ENCODE assay signal across 18 mouse cellular contexts in genomic region chr9:32246123-32246716, GRCm38 (mm10).
DNase-seq lines count a peak whose midpoint lies in the region; ATAC-seq and TF ChIP-seq lines count a peak whose summit lies in the region.
"Had no signal": no experiment of that assay in that cellular context is flagged by ENCODE, and none has a peak within 500 bp of the region (broad histone marks: within the 10 kb centered on the region; RNA-seq: fewer than 3 reads in every experiment).

No protein-coding gene starts in this region.

- peaks cover 36% of the 10 kb centered on the region for H3K36me3 ChIP-seq in hindbrain, embryonic 13.5 days
- peaks cover 45% of the 10 kb centered on the region for H3K36me3 ChIP-seq in hindbrain, embryonic 10.5 days
- H3K36me3 ChIP-seq in MEL (ENCODE audit: control insufficient read depth in 1 of 2, insufficient read depth in 2 of 2, low read length in 2 of 2), result peaks cover 0 to 35% of the 10 kb centered on the region in 2 experiments; a peak in 2 of 4 replicates
- H3K36me3 ChIP-seq in midbrain, embryonic 15.5 days (replicated peaks), result no peaks in the 10 kb centered on the region; the same call in 1 of the 2 replicates
- H3K36me3 ChIP-seq in stomach, postnatal 0 days (ENCODE audit: control insufficient read depth, insufficient read depth, low read length), result peaks cover 17% of the 10 kb centered on the region; the same call in 1 of the 2 replicates

- no peaks in the 10 kb centered on the region for H3K27me3 ChIP-seq in hindbrain, embryonic 13.5 days
- no peaks in the 10 kb centered on the region for H3K27me3 ChIP-seq in hindbrain, embryonic 10.5 days (ENCODE audit: insufficient read depth, poor library complexity, severe bottlenecking)
- no peaks in the 10 kb centered on the region for H3K27me3 ChIP-seq in MEL (ENCODE audit: control insufficient read depth in 1 of 2, insufficient read depth in 2 of 2, low read length in 2 of 2)
- H3K27me3 ChIP-seq in midbrain, embryonic 15.5 days (replicated peaks), result no peaks in the 10 kb centered on the region
- H3K27me3 ChIP-seq in stomach, postnatal 0 days (ENCODE audit: control insufficient read depth, insufficient read depth, low read length), result no peaks in the 10 kb centered on the region

- no peak overlapping the region for H3K9ac ChIP-seq in hindbrain, embryonic 13.5 days
- H3K9ac ChIP-seq in MEL (ENCODE audit: control insufficient read depth, low read depth, low read length, poor library complexity, severe bottlenecking), result no peak overlapping the region
- no peak overlapping the region for H3K9ac ChIP-seq in midbrain, embryonic 15.5 days
- H3K9ac ChIP-seq in stomach, postnatal 0 days (ENCODE audit: low read length), result no peak overlapping the region
- H3K9ac ChIP-seq: lung, embryonic 14.5 days had no signal

- peak; percentile 68; the same call in 1 of the 2 replicates for ATAC-seq in hindbrain, embryonic 13.5 days (ENCODE audit: low FRiP score)
- 0 out of 2 replicates have a peak, but pooled peaks have one; percentile 33 for ATAC-seq in midbrain, embryonic 15.5 days (replicated peaks)
- ATAC-seq in stomach, postnatal 0 days (ENCODE audit: low FRiP score, low TSS enrichment), result no peak
- ATAC-seq: intestine, embryonic 16.5 days had no signal

- peaks cover 12% of the 10 kb centered on the region for H3K4me1 ChIP-seq in hindbrain, embryonic 13.5 days (replicated peaks)
- H3K4me1 ChIP-seq in hindbrain, embryonic 10.5 days (replicated peaks), result no peaks in the 10 kb centered on the region
- H3K4me1 ChIP-seq in MEL (ENCODE audit: control insufficient read depth in 1 of 2, insufficient read depth in 2 of 2, low read length in 2 of 2), result peaks cover 19 to 32% of the 10 kb centered on the region in 2 experiments
- peaks cover 10% of the 10 kb centered on the region; the same call in 1 of the 2 replicates for H3K4me1 ChIP-seq in midbrain, embryonic 15.5 days
- H3K4me1 ChIP-seq in stomach, postnatal 0 days (replicated peaks; ENCODE audit: control insufficient read depth, insufficient read depth), result no peaks in the 10 kb centered on the region
- H3K4me1 ChIP-seq: heart, embryonic 10.5 days had no signal

- DNase-seq in hindbrain, embryonic 10.5 days (ENCODE audit: low spot score), result no peak
- peak; percentile 37 for DNase-seq in MEL (ENCODE audit: low read depth, low spot score)
- DNase-seq in Muller cell, postnatal 12 days (ENCODE audit: inconsistent ontology term), result peak; percentile 22
- DNase-seq in stomach, postnatal 0 days (ENCODE audit: low spot score), result no peak
- DNase-seq in urinary bladder, postnatal 14 days (ENCODE audit: low spot score), result no peak
- DNase-seq: gastrocnemius, postnatal 36 days; heart, postnatal 36 days; layer of hippocampus, postnatal 36 days; lung, embryonic 14.5 days; spleen, adult 18-20 months; thymus, adult 2 months had no signal

- no peak overlapping the region for H3K4me2 ChIP-seq in hindbrain, embryonic 13.5 days
- H3K4me2 ChIP-seq in midbrain, embryonic 15.5 days, result no peak overlapping the region
- H3K4me2 ChIP-seq in stomach, postnatal 0 days (replicated peaks; ENCODE audit: low read depth), result no peak overlapping the region
- H3K4me2 ChIP-seq: liver, embryonic 11.5 days; lung, embryonic 14.5 days had no signal

- no peak for TF ChIP-seq POLR2A in MEL (IDR thresholded peaks at IDR 0.05; ENCODE audit: control insufficient read depth in 1 of 2, insufficient read depth in 1 of 2, low read depth in 1 of 2, low read length in 2 of 2, poor library complexity in 1 of 2)

- 0 out of 4 replicates have a peak, but pooled peaks of 1 of the 2 experiments have one; percentile 22 for TF ChIP-seq EP300 in MEL (IDR thresholded peaks at IDR 0.05; ENCODE audit: low read depth in 1 of 2, low read length in 2 of 2)
- TF ChIP-seq EP300 in stomach, postnatal 0 days (optimal IDR thresholded peaks at IDR 0.05), result no peak

- TF ChIP-seq CTCF in MEL (IDR thresholded peaks at IDR 0.05 in 2 of 3, conservative IDR thresholded peaks at IDR 0.05 in 1 of 3; ENCODE audit: control insufficient read depth in 1 of 3, insufficient read depth in 1 of 3, low read depth in 2 of 3, low read length in 3 of 3, poor library complexity in 1 of 3, severe bottlenecking in 1 of 3), result no peak
- TF ChIP-seq CTCF in stomach, postnatal 0 days (IDR thresholded peaks at IDR 0.05; ENCODE audit: low read depth), result no peak

- H3K9me3 ChIP-seq in hindbrain, embryonic 13.5 days, result no peaks in the 10 kb centered on the region
- H3K9me3 ChIP-seq in hindbrain, embryonic 10.5 days, result no peaks in the 10 kb centered on the region
- no peaks in the 10 kb centered on the region for H3K9me3 ChIP-seq in MEL (replicated peaks; ENCODE audit: insufficient read depth, low read length)
- no peaks in the 10 kb centered on the region for H3K9me3 ChIP-seq in midbrain, embryonic 15.5 days
- H3K9me3 ChIP-seq in stomach, postnatal 0 days (ENCODE audit: control insufficient read depth, low read length), result no peaks in the 10 kb centered on the region
- H3K9me3 ChIP-seq: heart, embryonic 10.5 days had no signal

- TF ChIP-seq RAD21 in MEL (IDR thresholded peaks at IDR 0.05; ENCODE audit: low read depth, low read length), result no peak

- no peak overlapping the region for H3K4me3 ChIP-seq in hindbrain, embryonic 13.5 days
- no peak overlapping the region for H3K4me3 ChIP-seq in hindbrain, embryonic 10.5 days
- no peak overlapping the region for H3K4me3 ChIP-seq in MEL (ENCODE audit: control insufficient read depth in 1 of 2, insufficient read depth in 1 of 2, low read depth in 2 of 2, low read length in 2 of 2)
- no peak overlapping the region for H3K4me3 ChIP-seq in midbrain, embryonic 15.5 days
- H3K4me3 ChIP-seq in stomach, postnatal 0 days (ENCODE audit: low read depth, low read length), result no peak overlapping the region
- H3K4me3 ChIP-seq: erythroblast, embryonic 14.5 days; heart, embryonic 10.5 days had no signal

- no peaks in the 10 kb centered on the region; the same call in 1 of the 2 replicates for H3K79me2 ChIP-seq in MEL (ENCODE audit: control insufficient read depth, insufficient read depth, low read length, poor library complexity)

- WGBS in hindbrain, embryonic 13.5 days, result 51% methylated on average over 6 of the region's 6 CpGs
- WGBS in hindbrain, embryonic 10.5 days, result 69% methylated on average over 6 of the region's 6 CpGs
- WGBS in midbrain, embryonic 15.5 days, result 41% methylated on average over 6 of the region's 6 CpGs
- whole genome bisulfite sequencing in stomach, postnatal 0 days, result 60% methylated on average over 6 of the region's 6 CpGs

- H3K27ac ChIP-seq in hindbrain, embryonic 13.5 days, result peak overlapping the region; percentile 62
- H3K27ac ChIP-seq in hindbrain, embryonic 10.5 days, result no peak overlapping the region
- H3K27ac ChIP-seq in MEL (ENCODE audit: control insufficient read depth, low read depth, low read length), result peak overlapping the region; percentile 39; the same call in 1 of the 2 replicates
- H3K27ac ChIP-seq in midbrain, embryonic 15.5 days, result no peak overlapping the region
- no peak overlapping the region for H3K27ac ChIP-seq in stomach, postnatal 0 days (replicated peaks)
- H3K27ac ChIP-seq: heart, embryonic 10.5 days; macrophage had no signal

TF ChIP-seq in MEL, 35 proteins besides CTCF, POLR2A, EP300 and RAD21:
- TF ChIP-seq ZMIZ1 (IDR thresholded peaks at IDR 0.05; ENCODE audit: low read depth, low read length), result no peak
- no peak for TF ChIP-seq USF1 (IDR thresholded peaks at IDR 0.05; ENCODE audit: low read depth, low read length)
- TF ChIP-seq GABPA (IDR thresholded peaks at IDR 0.05; ENCODE audit: low read depth, low read length), result no peak
- peak; percentile 71 for TF ChIP-seq ETS1 (IDR thresholded peaks at IDR 0.05; ENCODE audit: low read depth, low read length)
- peak; percentile 40; the same call in 1 of the 2 replicates for TF ChIP-seq MYB (IDR thresholded peaks at IDR 0.05; ENCODE audit: low read depth, low read length)
- TF ChIP-seq TAL1 (IDR thresholded peaks at IDR 0.05; ENCODE audit: low read length), result no peak
- TF ChIP-seq E2F4 (IDR thresholded peaks at IDR 0.05; ENCODE audit: borderline replicate concordance, low read depth, low read length), result no peak
- TF ChIP-seq SMC3 (IDR thresholded peaks at IDR 0.05; ENCODE audit: low read depth, low read length), result no peak
- TF ChIP-seq TBP (IDR thresholded peaks at IDR 0.05; ENCODE audit: low read depth, low read length), result 0 out of 2 replicates have a peak, but pooled peaks have one; percentile 12
- no peak for TF ChIP-seq ZNF384 (IDR thresholded peaks at IDR 0.05; ENCODE audit: low read depth, low read length)
- TF ChIP-seq USF2 (IDR thresholded peaks at IDR 0.05; ENCODE audit: borderline replicate concordance in 1 of 2, insufficient read depth in 1 of 2, low read depth in 1 of 2, low read length in 2 of 2), result no peak

Comparison
In these comparisons a context has a peak if more than half of its experiments do, and no peak if none do; other contexts are left out.
1. H3K27ac ChIP-seq: peak in hindbrain, embryonic 13.5 days (single experiment) and MEL (single experiment); none in hindbrain, embryonic 10.5 days (single experiment), midbrain, embryonic 15.5 days (single experiment) and stomach, postnatal 0 days (single experiment).
2. DNase-seq: peak in MEL (single experiment) and Muller cell, postnatal 12 days (single experiment); none in hindbrain, embryonic 10.5 days (single experiment), stomach, postnatal 0 days (single experiment) and urinary bladder, postnatal 14 days (single experiment).